Mouse (Mus musculus) cerebellum, postnatal 4 days (tissue): ENCODE results near the gene Erg.
A peak's percentile ranks its signal among the peaks of the same experiment; 100 is the strongest.

Source experiments
- DNase-seq, 2 experiments: peaks; one replicate each; pipeline ENCODE4 v3.0.0; 2022; ENCODE audit warnings: low spot score in 2 of 2, mixed read lengths in 1 of 2

The Erg gene

GRCm38 (mm10) chr16:95586311-95586602 lies at the start of gene Erg:
Erg (minus strand) TSS chr16:95586593.
- DNase-seq: no peak

- no peak for DNase-seq
These were observed 45.4 kb upstream of the Erg start for GRCm38 (mm10) chr16:95631816-95632215.

DNA sequence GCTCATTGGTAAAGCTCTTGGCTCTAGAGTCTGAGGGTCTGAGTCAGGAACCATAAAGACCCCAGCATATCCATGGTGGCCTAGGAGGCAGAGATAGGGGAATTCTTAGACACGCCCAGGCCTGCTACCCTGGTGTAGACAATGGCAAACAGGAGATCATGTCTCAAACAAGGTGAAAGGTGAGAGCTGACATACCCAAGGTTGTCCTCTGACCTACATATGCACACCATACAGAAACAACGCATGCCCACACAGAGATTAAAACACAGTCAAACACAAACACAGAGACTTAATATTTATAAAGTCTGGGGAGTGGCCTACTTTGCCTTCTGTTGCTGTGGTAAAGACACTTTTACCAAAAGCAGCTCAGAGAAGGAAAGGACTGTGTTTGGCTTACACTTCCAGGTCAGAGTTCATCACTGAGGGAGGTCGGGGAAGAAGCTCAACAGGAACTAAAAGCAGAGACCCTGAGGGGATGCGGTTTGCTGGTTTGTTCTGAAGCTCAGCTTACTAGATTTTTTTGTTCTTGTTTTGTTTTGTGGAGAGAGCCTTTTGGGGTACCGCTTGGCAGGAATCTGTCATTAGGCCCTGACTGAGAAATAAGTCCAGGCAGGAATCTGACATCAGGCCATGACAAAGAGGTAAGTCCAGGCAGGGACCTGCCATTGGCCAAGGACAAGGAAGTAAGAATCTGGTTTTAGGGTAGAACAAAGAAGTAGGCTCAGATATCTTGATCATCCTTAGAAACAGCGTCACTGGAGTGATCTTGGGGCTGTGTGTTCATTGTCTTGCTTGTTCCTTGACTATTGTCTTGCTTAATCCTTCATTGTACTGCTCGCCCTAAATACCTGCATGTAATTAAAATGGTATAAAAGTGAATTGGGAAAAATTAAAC lies 37.7 kb upstream of the Erg start:
- no peak for DNase-seq

GRCm38 (mm10) chr16:95623056-95623455 lies 36.7 kb upstream of the Erg start:
- no peak for DNase-seq

GRCm38 (mm10) chr16:95619859-95620325 lies 33.5 kb upstream of the Erg start:
- DNase-seq: no peak

- DNase-seq: peak in 1 of 2 experiments; percentile 35
These were observed 31.8 kb upstream of the Erg start for GRCm38 (mm10) chr16:95618206-95618605.

DNA sequence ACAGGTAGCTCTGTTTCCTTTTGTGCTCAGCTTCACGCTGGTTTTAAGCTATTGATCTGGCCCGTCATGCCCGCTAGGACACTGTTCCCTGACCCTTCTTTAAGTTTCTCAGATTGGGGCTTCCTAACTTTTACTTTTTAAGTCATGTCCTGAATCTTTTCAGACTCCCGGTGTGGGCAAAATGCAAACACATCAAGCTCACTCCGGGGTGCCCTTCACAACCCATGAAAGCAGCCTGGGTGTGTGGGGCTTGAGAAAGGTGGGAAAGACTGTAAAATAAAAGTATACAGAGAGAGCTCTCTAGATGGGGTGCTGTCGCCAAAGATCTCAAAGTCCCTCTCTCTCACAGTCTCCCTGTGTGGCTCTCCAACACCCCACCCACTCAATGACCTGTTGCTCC lies 31.3 kb upstream of the Erg start:
- DNase-seq: no peak

DNA sequence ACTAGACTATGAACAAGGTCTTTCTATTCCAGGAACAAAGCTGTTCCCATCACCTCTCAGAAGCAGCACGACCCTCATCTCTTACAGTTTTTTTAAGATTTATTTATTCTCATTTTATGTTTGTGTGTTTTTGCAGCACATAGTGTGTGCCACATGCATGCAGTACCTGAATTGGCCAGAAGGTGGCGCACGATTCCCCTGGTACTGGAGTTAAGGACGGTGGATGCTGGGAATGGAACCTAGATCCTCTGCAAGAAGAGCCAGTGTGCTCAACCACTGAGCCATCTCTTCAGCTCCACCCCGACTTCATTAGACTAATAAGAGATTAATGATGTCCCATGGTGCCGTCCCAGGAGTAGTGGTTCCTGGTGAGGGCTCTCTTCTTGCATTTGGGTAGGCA lies 29.2 kb upstream of the Erg start:
- peak in 1 of 2 experiments; percentile 18 for DNase-seq

- no peak for DNase-seq
These were observed 28.1 kb upstream of the Erg start for GRCm38 (mm10) chr16:95614482-95614881.

DNA sequence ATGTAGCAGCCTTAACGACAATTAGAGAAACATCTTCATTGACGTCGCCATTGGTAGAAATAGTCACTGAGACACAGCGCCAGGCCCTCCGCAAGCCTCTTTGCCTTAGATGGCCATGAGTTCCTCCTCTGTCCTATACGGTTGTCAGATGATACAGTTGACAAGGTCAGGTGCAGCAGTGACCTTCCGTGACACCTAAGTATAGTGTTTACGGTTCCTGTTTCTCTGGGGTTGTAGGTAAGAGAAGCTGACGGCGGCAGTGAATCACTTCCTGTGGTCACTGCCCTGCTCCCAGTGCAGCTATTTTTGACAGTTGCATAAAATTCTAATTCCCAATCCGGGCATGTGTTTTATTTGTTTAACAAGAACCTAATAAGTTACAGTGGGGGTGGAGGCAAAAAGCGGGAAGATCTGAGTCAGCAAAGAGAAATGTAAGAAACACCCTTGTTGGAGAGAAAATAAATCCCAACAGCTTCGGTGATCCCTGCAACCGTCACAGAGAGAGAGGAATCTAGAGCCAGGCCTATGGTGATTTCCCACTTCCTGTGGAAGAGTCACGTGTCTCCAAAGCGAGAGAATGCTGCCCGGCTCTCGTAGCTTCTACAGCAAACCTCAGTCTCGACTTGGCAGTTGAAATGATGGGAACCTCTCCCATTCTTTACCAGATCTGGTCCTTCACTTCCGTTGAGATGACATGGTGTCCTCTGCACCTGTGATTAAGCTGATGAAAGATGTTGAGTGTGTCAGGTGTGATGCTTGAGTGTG lies 25.8 kb upstream of the Erg start:
- no peak for DNase-seq

DNA sequence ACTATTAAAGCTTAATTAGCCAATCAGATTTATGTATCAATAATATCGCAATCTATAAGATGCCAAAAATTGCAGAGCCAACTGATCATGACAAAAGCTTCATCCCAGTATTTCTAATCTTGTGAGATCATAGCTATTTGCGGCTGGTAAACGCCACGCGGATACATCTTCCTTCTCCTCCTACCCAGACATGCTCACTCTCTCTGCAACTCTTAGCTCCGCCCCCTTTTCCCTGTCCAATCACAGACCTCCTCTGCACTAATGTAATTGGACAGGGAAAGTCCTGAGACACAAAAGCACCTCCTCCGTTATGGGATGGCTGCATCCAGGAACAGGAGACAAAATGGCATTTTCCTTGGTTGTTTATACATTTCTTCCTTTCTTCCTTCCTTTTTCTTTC lies 22.2 kb upstream of the Erg start:
- no peak for DNase-seq

DNA sequence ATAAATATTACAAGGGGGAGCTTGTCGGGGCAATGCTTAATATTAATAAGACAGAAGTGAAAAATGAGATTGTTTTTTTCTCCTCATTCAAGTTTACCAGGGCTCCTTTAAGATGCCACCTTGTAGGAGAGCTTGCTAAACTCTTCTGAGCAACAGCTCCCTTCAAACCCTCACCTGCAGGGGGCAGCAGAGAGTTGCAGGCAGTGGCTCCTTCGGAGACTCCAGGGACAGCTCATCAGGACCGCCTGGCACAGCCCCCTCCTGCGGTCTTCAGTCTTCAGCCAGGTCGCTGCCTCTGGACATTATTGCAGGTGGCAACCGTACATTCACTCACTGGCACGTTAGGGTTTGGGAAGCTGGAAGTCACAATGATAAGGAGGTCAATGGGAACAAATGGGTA lies 18.9 kb upstream of the Erg start:
- DNase-seq: peak; percentile 46 to 63

DNA sequence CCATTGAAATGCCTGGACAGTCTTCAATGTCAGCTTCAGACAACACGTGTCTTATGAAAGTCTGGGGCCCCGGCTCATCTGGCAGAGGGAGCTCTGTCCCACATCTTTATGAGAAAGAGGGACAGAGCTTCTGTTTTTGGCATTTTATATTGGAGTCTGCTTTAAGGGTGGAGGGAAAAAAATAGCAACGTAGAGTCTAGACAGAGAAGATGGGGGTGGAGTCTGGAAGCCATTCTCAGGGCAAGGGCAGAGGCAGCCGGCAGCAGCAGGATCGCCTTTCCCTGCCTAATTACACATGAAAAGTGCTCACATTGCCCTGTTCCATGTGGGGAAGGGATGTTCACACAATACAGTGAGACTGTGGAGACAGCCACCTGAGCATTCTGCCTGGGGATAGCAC lies 16.1 kb upstream of the Erg start:
- no peak for DNase-seq

GRCm38 (mm10) chr16:95601807-95602206 lies 15.4 kb upstream of the Erg start:
- DNase-seq: no peak

DNA sequence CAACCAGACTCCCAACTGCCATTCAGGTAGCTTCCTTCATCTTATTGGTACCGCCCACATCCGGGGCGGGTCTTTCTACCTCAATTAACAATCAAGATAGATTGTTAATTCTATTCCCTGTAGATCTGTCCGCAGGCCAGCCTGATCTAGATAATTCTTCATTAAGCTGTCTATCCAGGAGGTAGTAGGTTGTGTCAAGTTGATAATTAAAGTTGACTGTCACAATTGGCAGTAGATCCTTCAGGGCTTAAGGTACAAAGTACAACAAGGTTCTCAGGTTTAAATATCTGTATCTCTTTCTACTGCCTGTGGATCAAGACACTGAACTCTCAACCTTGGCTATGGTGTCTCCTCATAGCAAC lies 14.8 kb upstream of the Erg start:
- no peak for DNase-seq

DNA sequence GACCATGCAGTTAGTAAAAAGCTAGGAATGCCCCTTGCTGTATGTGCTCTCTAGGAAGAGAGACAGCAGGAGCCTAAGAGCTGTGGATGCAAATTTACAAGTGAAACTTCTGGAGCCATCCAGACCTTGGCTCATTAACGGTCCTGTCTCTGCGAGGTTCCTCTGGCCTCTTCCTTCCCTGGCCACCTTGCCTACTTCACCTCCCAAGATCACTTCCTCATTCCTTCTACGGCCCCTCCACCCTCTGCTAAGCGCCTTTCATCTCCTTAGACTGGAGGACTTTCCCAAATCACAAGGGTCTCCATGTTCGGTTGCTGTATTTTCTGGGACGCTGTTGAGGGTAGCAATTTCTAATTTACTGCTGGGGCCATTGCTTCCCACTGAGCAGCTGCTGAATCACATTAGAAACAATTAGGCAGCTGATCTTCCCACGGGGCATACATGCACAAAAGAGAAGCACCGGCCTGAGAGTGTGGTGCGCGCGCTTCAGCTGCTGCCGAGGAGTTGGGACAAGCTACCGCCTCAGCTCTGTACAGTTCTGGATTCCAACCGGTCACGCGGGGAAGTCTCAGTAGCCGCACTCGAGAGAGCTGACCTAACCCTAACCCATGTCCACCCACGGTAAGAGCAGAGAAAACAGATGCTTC lies 14.3 kb upstream of the Erg start:
- DNase-seq: no peak

DNA sequence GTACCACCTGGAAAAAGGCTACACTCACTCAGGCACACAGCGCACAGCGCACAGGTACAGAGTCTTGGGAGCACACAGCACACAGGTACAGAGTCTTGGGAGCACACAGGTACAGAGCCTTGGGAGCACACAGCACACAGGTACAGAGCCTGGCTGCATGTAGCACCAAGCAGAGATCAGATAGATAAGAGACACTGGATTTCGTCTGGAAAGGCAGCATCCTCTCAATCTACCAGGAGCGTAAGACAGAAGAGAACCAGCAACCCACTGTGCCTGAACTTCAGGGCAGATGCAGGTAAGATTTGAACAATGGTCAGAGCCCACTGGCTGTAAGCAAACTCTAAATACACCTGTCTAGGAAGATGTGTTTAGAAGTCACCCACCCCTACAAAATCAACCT lies 12.5 kb upstream of the Erg start:
- DNase-seq: no peak

DNA sequence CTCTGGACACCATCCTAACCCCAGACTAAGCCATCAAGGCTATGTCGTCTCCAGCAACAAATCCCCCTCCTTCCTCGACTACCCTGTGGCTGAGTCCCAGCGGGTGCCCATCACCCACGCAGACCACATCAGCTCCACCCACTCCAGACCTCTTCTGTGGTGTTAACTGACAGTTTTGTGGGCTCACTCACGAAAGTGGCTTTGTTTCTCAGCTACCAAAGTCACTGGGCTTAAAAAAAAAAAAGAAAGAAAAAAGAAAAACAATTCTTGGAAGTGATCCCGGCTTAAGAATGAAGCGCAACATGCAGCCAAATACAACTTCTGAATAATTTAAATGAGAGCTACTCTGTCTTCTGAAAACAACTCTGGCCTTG lies 11.2 kb upstream of the Erg start:
- DNase-seq: no peak

DNA sequence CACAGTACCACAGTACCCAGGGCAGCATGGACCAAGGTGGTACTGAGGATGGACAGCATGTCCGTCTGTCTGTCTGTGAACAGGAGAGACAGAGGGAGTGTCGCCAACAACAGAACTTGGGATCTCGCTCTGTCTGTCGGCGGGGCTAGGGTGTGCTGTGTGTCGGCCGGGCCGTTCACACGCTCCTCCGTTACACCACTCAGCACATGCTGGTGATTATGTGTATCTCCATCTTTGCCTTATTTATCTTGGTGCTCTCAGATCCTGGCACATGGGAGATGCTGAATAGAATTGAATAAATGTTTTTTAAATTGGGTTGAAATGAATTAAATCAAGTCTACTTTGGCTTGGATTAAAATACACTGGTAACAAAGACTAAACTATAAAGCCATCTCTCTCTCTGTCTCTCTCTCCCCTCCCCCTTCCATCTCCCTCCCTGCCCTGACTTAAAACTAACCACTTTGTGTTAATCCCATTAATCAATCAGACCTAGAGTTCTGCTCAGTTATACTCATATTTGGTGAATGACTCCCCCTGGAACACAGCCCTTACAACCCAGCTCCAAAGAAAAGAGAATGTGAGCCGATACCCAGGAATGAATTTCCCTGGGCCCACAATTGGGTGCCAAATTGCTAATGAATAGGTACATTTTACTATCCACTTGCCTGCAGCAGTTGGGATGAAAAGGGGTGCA lies 10.6 kb upstream of the Erg start:
- no peak for DNase-seq

GRCm38 (mm10) chr16:95588849-95589248 lies 2.5 kb upstream of the Erg start:
- DNase-seq: no peak

- DNase-seq: no peak
These were observed 333 bp upstream of the Erg start for GRCm38 (mm10) chr16:95586726-95587125.
